Mouse (Mus musculus): Measurements from ENCODE around the gene H2-Q4.
"Not testable (repeated sequence)": the region's sequence is repeated elsewhere in the genome, so short reads cannot be mapped to it uniquely, and the experiment has no call there.

Gene H2-Q4

DNA sequence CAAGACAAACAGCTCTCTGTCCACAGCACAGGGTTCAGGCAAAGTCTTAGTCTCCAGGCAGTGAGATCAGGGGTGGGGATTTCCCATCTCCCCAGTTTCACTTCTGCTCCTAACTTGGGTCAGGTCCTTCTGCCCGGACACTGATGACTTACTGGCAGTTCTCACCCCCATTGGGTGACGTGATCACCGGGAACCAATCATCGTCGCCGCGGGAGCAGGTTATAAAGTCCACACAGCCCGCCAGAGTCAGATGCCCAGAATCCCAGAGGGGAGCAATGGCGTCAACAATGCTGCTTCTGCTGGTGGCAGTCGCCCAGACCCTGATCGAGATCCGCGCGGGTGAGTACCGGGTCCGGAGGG lies at the start of gene H2-Q4:
Gene H2-Q4 (plus strand): TSS at position 249 of the 360 bp plus-strand sequence.
- peak; percentile 83 for DNase-seq (ENCODE audit: low spot score)

DNA sequence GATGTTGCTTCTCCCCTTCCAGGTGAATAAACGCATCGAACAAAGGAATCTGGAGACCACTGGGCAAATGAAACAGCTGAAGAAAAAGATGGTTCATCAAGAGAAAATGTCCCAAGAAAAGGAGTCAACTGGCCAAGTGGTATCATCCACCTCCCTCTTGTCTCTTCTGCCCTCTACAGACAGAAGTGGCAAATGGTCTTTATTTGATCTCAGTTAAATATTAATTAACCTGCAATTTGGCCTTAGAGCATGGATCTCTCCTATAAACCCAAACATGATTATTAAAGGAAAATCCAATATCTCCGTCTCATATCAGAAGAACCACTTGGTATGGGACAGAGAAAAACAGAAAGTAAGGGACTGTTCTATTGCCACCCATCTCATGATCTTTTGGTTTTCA lies 49.7 kb upstream of the H2-Q4 start:
- DNase-seq (ENCODE audit: low spot score) = not testable (repeated sequence)

DNA sequence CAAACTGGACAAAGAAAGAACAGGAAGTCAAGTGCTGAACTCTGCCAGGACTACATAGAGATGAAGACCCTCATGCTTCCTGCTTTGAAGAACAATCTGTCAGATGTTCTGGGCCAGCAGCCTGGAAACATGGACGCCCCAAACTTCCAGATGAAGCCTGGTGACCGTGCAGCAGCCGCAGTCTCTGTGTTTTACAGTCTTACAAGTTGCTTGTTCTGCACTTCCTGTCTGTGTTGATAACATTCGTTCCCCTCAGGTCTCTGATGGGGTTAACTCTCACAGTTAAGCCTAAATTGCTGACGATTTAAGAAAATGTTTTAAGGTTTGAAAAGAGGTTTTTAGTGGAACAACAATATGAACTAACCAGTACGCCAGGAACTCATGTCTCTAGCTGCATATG lies 47.9 kb upstream of the H2-Q4 start:
- not testable (repeated sequence) for DNase-seq (ENCODE audit: low spot score)

DNA sequence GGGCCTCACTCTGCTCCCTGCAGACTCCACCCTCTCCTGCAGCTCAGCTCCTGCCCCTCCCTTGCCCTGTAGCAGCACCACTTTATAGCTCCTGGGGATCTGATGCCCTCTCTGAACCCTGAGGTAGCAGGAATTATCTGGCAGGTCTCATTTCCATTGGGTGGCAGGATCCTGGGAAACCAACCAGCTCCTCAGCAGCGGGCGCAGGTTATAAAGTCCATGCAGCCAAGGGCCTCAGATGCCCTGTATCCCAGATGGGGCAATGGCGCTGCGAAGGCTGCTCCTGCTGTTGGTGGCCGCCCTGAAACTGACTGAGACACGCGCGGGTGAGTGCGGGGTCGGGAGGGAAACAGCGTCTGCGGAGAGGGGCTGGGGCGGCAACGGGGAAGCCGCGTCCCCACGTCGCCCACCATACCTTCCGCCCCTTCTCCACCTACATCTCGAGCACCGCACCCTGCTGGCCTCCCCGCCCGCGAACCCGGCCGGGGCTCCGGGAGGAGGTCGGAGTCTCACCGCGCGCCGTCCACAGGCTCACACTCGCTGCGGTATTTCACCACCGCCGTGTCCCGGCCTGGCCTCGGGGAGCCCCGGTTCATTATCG lies 37.2 kb upstream of the H2-Q4 start, which contains the start of gene H2-Q2:
Gene H2-Q2 (plus strand): TSS at position 172 of the 601 bp plus-strand sequence.
- no peak for DNase-seq (ENCODE audit: low spot score)

DNA sequence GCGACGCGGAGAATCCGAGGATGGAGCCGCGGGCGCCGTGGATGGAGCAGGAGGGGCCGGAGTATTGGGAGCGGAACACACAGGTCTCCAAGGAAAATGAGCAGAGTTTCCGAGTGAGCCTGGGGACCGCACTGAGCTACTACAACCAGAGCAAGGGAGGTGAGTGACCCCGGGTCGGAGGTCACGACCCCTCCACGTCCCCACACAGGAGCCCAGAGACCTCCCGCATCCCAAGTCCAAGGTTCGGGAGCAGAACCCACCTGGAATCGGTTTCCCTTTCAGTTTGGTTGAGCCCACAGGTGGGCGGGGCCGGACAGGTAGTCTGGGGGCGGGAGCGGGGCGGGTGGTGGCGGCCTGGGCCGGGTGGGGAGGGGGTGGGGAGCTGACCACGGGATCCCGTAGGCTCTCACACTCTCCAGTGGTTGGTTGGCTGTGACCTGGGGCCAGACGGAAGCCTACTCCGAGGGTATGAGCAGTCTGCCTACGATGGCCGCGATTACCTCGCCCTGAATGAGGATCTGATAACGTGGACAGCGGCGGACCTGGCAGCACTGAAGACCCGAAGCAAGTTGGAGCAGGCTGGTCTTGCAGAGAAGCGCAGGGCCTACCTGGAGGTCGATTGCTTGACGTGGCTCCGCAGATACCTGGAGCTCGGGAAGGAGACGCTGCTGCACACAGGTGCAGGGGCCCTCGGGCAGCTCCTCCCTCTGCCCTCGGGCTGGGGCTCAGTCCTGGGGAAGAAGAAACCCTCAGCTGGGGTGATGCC lies 36.5 kb upstream of the H2-Q4 start:
- DNase-seq (ENCODE audit: low spot score) = peak; percentile 88

DNA sequence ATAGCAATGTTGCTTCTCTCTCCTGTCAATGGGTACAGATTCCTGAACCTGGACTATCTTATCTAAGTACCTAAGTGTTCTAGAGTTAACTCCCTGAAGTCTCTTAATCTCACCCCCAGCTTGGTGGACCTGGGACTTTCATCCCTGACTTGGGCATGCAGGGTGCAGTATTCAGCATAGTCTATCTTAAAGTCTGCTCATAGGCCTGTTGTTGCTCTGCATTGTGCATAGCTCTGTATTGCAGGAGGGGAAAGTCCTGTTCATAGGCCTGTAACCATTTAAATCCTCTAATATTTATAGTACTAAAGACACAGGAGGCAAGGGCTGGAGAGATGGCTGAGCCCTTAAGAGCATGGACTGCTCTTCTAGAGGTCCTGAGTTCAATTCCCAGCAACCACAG lies 31.8 kb upstream of the H2-Q4 start:
- DNase-seq (ENCODE audit: low spot score) = not testable (repeated sequence)

DNA sequence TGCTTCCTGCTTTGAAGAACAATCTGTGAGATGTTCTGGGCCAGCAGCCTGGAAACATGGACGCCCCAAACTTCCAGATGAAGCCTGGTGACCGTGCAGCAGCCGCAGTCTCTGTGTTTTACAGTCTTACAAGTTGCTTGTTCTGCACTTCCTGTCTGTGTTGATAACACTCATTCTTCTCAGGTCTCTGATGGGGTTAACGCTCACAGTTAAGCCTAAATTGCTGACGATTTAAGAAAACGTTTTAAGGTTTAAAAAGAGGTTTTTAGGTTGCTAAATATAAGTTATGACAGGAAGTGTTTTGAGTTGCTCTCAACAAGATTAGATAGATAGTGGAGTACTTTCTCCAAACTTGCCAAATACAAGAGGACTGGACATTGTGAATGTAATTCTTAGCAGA lies 26.1 kb upstream of the H2-Q4 start:
- not testable (repeated sequence) for DNase-seq (ENCODE audit: low spot score)

DNA sequence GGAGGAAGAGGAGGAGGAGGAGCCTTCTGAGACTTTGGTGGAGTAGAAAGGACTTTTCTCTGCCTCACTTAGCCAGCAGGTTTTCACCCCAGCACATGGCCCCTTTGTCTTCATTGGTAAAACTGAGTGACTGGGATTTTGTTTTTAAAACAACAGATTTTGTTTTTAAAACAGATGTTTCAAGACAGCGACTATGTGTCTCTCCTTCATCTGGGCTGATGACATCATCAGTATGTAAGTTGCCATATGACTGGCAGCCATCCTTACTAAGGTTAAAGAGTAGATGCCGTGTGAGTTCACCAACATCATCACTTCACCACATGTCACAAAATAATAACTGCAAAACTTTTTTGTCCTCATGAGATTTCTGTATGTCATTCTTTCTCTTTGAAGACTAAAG lies 25.3 kb upstream of the H2-Q4 start:
- no peak for DNase-seq (ENCODE audit: low spot score)

DNA sequence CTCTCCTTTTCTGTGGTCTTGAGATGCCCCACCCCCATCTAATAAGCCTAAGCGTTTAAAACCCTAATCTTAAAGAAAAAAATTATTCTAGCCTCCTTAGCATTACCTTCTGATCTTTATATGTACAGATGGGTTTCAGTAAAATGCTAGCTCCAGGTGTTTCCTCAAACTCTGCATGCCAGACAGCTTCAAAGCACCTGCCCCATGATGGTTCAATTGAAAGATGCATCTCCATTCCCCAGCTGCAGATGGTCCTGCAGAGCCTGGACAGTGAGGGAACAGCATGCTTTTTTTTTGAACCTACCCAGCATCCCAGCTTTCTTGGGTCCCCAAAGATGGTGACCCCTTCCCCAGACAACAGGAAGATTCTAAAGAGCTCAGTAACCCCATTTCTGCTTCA lies 22.3 kb upstream of the H2-Q4 start:
- no peak for DNase-seq (ENCODE audit: low spot score)

DNA sequence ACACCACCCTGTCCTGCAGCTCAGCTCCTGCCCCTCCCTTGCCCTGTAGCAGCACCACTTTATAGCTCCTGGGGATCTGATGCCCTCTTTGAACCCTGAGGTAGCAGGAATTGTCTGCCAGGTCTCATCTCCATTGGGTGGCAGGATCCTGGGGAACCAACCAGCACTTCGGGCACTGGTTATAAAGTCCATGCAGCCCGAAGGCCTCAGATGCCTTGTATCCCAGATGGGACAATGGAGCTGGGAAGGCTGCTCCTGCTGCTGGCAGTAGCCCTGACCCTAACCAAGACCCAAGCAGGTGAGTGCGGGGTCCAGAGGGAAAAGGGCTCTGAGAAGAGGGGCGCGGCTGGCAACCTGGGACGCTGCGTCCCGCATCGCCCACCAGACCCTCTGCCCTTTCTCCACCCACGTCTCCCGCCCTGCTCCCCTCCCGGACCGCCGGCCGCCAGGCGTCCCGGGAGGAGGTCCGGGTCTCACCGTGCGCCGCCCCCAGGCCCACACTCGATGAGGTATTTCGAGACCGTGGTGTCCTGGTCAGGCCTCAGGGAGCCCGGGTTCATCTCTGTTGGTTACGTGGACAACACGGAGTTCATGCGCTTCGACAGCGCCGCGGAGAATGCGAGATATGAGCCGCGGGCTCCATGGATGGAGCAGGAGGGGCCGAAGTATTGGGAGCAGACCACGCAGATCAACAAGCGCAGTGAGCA lies 20.5 kb upstream of the H2-Q4 start:
- no peak for DNase-seq (ENCODE audit: low spot score)

DNA sequence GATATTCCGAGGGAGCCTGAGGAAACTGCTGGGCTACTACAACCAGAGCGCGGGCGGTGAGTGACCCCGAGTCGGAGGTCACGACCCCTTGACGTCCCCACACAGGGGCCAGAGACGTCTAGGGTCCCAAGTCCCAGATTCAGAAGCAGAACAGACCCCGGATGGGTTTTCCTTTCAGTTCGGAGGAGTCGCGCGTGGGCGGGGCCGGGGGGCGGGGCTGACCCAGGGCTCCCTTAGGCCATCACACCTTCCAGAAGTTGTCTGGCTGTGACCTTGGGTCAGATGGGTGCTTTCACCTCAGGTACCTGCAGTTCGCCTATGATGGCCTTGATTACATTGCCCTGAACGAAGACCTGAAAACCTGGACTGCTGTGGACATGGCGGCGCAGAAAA lies 20.0 kb upstream of the H2-Q4 start:
- DNase-seq (ENCODE audit: low spot score) = no peak

DNA sequence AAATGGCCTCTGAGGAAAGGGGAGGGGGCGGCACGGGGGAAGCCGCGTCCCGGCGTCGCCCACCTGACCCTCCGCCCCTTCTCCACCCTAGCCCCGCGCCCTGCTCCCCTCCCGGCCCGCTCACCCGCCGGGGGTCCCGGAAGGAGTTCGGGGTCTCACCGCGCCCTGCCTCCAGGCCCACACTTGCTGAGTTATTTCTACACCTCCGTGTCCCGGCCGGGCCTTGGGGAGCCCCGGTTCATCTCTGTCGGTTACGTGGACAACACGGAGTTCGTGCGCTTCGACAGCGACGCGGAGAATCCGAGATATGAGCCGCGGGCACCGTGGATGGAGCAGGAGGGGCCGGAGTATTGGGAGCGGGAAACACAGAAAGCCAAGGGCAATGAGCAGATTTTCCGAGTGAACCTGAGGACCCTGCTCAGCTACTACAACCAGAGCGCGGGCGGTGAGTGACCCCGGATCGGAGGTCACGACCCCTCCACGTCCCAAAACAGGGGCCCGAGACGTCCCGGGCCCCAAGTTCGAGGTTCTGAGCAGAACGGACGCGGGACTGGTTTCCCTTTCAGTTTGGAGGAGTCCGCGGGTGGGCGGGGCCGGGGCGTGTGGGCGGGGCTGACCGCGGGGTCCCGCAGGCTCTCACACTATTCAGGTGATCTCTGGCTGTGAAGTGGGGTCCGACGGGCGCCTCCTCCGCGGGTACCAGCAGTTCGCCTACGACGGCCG lies 473 bp downstream of the H2-Q4 start:
- DNase-seq (ENCODE audit: low spot score) = peak; percentile 60

DNA sequence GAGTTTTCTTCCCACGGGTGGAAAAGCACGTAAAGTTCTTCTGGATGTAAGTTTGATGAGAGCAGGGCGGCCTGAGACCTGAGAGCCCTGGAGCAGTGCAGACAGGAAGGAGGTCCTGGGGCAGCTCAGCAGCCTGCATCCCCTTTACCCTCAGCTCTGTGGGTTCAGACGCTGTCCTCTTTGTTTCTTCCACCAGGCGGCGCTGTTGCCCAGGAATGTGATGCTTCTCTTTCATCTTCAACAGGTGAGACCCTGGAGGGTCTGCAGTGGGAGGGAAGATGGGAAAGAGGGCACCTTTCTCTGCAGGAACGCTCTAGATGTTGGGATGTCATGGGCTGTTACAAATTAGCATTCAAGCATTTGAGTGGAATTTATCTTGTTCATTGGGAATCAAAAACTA lies 10.4 kb downstream of the H2-Q4 start:
- DNase-seq (ENCODE audit: low spot score) = not testable (repeated sequence)

DNA sequence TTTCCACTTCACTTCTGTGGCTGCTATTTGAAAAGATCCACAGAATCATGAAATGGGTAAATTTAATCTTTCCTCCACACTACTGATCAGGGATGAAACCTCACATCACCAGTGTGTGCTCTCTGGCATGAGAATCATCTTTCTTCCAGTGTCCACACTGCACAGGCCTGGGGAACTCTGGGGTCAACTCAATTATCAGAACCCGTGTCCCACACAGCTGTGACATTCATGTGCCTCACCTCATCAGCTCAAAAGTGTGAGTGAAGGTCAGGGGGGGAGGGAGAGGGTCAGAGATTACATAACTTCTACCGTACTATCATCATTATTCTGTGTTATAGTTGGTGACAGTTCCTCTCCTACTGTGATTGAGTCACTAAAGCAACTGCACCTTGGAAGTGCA lies 13.3 kb downstream of the H2-Q4 start:
- not testable (repeated sequence) for DNase-seq (ENCODE audit: low spot score)

DNA sequence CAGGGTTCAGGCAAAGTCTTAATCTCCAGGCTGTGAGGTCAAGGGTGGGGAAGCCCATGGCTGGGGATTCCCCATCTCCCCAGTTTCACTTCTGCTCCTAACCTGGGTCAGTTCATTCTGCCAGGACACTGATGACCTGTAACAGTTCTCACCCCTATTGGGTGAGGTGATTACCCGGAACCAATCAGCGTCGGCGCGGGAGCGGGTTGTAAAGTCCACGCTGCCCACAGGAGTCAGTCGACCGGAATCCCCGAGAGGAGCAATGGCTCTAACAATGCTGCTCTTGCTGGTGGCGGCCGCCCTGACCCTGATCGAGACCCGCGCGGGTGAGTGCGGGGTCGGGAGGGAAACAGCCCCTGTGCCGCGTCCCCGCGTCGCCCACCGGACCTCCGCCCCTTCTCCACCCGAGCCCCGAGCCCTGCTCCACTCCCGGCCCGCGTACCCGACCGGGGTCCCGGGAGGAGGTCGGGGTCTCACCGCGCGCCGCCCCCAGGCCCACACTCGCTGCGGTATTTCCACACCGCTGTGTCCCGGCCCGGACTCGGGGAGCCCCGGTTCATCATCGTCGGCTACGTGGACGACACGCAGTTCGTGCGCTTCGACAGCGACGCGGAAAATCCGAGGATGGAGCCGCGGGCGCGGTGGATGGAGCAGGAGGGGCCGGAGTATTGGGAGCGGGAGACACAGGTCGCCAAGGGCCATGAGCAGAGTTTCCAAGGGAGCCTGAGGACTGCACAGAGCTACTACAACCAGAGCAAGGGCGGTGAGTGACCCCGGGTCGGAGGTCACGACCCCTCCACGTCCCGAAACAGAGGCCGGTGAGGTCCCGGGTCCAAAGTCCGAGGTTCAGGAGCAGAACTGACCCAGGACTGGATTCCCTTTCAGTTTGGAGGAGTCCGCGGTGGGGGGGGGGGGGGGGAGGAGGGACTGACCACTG lies 14.7 kb downstream of the H2-Q4 start:
- DNase-seq (ENCODE audit: low spot score) = not testable (repeated sequence)

DNA sequence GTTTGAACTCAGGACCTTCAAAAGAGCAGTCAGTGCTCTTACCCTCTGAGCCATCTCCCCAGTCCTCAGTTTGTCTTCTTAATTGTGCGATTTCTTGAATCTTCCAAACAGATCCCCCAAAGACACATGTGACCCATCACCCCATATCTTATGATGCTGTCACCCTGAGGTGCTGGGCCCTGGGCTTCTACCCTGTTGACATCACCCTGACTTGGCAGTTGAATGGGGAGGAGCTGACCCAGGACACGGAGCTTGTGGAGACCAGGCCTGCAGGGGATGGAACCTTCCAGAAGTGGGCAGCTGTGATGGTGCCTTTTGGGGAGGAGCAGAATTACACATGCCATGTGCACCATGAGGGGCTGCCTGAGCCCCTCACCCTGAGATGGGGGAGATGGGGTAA lies 17.5 kb downstream of the H2-Q4 start:
- not testable (repeated sequence) for DNase-seq (ENCODE audit: low spot score)

DNA sequence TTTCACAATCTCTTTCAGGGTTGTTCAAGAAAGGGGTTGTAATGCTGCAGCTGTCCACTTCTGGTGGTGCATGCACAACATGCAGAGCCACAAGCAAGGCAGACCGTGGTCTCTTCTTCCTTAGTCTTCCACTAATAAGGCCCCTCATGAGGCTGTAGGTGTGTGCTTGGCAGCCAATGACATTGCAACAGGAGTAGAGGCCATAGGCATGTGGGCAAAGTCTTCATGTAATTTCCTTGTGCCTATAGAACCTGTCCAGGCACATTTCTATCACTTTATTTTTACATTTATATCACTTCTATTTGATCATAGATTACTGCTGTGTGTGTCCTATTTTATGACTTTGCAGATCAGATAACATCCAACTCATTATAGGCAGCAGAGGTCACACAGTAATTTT lies 33.6 kb downstream of the H2-Q4 start:
- not testable (repeated sequence) for DNase-seq (ENCODE audit: low spot score)

DNA sequence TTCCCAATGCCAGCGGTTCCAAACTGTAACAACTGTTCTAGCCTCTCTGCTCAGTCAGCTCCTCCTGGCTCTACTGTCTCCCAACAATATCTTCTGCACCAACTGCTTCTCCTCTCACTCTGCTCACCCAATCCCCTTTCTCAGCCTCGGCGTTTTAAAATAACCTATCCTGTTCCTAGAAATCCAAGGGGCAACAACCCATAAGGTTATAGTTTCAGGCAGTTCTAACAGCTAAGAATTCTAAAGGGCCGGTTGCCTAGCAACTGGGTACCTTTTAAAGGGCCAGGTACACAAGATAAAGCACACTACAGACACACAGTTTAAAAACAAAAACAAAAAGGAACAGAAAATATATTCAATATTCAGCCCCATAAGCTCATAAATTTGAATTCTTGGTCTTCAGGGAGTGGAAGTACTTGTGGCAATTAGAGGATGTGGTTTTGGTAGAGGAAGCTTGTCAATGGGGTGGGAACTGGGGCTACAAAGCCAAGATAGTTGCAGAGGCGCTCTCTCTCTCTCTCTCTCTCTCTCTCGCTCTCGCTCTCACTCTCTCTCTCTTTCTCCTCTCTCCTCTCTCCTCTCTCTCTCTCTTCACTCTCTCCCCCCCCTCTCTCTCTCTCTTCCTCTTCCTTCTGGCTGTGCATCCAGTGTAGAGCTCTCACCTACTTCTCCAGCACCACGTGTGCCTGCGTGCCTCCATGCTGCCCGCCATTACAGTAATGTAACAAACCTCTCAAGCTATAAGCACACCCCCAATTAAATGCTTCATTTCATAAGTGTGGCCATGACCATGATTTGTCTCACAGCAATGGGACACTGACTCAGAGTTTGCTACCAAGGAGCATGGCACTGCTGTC lies 36.1 kb downstream of the H2-Q4 start:
- DNase-seq (ENCODE audit: low spot score) = not testable (repeated sequence)

DNA sequence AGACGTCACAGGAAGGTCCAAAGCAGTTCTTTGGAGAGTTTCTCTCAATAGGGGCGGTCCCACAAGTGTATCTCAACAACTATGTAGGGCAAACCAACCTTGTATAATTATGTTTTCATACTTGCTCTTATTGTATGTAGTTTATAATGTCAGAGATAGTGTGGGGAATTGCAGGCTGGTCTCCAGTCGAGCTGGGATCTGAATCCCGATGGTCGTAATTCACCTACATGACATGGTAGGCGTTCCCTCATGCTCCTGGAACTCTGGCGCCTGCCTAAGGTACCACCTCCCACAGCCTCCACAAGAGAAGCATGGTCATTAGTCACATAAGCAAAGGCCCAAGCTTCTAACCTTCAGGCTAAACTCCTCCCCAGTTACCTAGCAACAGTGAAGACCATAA lies 39.4 kb downstream of the H2-Q4 start:
- no peak for DNase-seq (ENCODE audit: low spot score)

DNA sequence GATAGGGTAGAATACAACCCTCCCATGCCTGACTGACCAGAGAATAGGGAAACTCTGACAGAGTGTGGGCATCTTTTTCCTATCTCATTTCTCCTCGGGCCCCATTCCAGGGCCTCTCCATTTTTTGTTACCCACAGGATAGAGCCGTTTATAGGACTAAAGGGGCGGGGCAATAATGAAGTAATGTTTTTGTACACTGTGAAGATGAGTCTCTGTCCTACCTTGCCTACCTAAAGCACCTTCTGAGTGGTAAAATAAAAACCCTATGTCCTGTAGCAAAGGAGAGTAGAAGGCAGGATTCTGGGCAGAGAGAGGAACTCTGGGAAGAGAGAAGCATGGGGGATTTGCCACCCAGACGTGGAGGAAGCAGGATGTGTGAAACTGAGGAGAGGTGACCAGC lies 40.1 kb downstream of the H2-Q4 start:
- DNase-seq (ENCODE audit: low spot score) = not testable (repeated sequence)
